23 mouse cellular contexts compared by ENCODE assay signal in genomic region chr16:29162271-29162670, GRCm38 (mm10). TPM values are rescaled to one million over a fixed set of nuclear protein-coding genes. Genes with fewer than 3 reads are reported as not detected.
A peak's percentile ranks its signal among the peaks of the same experiment; 100 is the strongest.
DNase-seq lines count a peak whose midpoint lies in the region; ATAC-seq lines count a peak whose summit lies in the region.
"Had no signal": no experiment of that assay in that cellular context is flagged by ENCODE, and none has a peak within 500 bp of the region (broad histone marks: within the 10 kb centered on the region; RNA-seq: fewer than 3 reads in every experiment).

No protein-coding gene starts in this region.

- DNase-seq in frontal cortex, adult 2 months (ENCODE audit: extremely low spot score in 1 of 2, low spot score in 1 of 2): peak; percentile 33 to 54
- DNase-seq in frontal cortex, postnatal 10 days (ENCODE audit: low spot score in 2 of 2): no peak
- peak; percentile 68 for DNase-seq in right cerebral cortex, adult 18-20 months
- DNase-seq in right cerebral cortex, postnatal 4 days: no peak
- DNase-seq in left cerebral cortex, postnatal 25 days (ENCODE audit: low spot score in 2 of 2): peak; percentile 18 to 85
- no peak for DNase-seq in urinary bladder, adult 18-20 months (ENCODE audit: low spot score in 2 of 2)
- DNase-seq: adrenal gland, adult 8-10 months; cerebellum, adult 9-10 months; gastrocnemius, postnatal 25 days; heart, adult 18-20 months; kidney, adult 18-20 months; kidney, postnatal 25 days; liver, embryonic 13.5 days; lung, adult 18-20 months; lung, postnatal 4 days; retina, postnatal 1 day; thymus, postnatal 25 days had no signal

- intact Hi-C loops in left cerebral cortex, postnatal 25 days (cut with DNase I): loop anchor here (1.0 to 5.0 kb wide), 2 partner anchors 40 to 55 kb away; no protein-coding TSS in a partner anchor

- no peak for ATAC-seq in inflammation-experienced regulatory T-cells, adult 6 months
- ATAC-seq: forebrain, embryonic 15.5 days; lung, postnatal 0 days; midbrain, embryonic 13.5 days had no signal

RNA-seq across cellular contexts. Expression of gene Hrasls, which starts 47.2 kb away (rescaled TPM):
- 16.3 and 19.1 TPM in 2 replicates for polyA plus RNA-seq in frontal cortex, adult 2 months (2012; rRNA removed)
- total RNA-seq in left cerebral cortex, postnatal 25 days (2021): 10 to 100 TPM; 27.4 to 27.5 TPM
- not detected for polyA plus RNA-seq in inflammation-experienced regulatory T-cells, adult 6 months (2017; shearing (Covaris generic))
- total RNA-seq: hematopoietic stem cell, adult 5-6 weeks had no signal
- polyA plus RNA-seq: G1E had no signal

Comparison
In these comparisons a context has a peak if more than half of its experiments do, and no peak if none do; other contexts are left out.
1. DNase-seq: peak in frontal cortex, adult 2 months (2 of 2), right cerebral cortex, adult 18-20 months (single experiment) and left cerebral cortex, postnatal 25 days (2 of 2); none in frontal cortex, postnatal 10 days (0 of 2), right cerebral cortex, postnatal 4 days (single experiment) and urinary bladder, adult 18-20 months (0 of 2).
2. RNA of gene Hrasls, which starts 47.2 kb away (polyA plus RNA-seq): 16.3 to 19.1 TPM in frontal cortex, adult 2 months; not detected in inflammation-experienced regulatory T-cells, adult 6 months; every median in the first group is over 10 times any median in the second.